Mouse (Mus musculus) lung, postnatal 0 days (tissue): ENCODE data around the gene Siva1. TPM values are rescaled to one million over a fixed set of nuclear protein-coding genes. Genes with fewer than 3 reads are reported as not detected.

ENCODE experiments used
- ATAC-seq: fragments of 200-750 bp; cut with Nextera tagmentation; 2 replicates; pipeline ENCODE4 v1.8.0; 2017; ENCODE audit warnings: moderate library complexity
- DNase-seq: peaks from one replicate; pipeline ENCODE4 v3.0.0-alpha.2; 2016; ENCODE audit warnings: low spot score
- H3K27ac ChIP-seq: fragments of 300-500 bp; sonication (generic); 2 replicates; pipeline ENCODE4 v1.5.1; 2014; ENCODE audit warnings: antibody characterized with exemption, mild to moderate bottlenecking, low read length, mixed read lengths
- H3K27me3 ChIP-seq: fragments of 300-500 bp; sonication (generic); replicated peaks from 2 replicates; pipeline ENCODE4 v1.6.1; 2014; ENCODE audit warnings: low read length, mixed read lengths; ENCODE audit not compliant: insufficient read depth
- H3K36me3 ChIP-seq: fragments of 300-500 bp; sonication (generic); 2 replicates; pipeline ENCODE4 v1.6.1; 2014; ENCODE audit warnings: low read length, mixed read lengths; ENCODE audit not compliant: insufficient read depth
- H3K4me1 ChIP-seq: fragments of 300-500 bp; sonication (generic); 2 replicates; pipeline ENCODE4 v1.6.1; 2014; ENCODE audit warnings: antibody characterized with exemption, low read depth, low read length, mixed read lengths; ENCODE audit not compliant: insufficient read depth
- H3K4me2 ChIP-seq: fragments of 300-500 bp; sonication (generic); replicated peaks from 2 replicates; pipeline ENCODE4 v1.6.1; 2014; ENCODE audit warnings: low read depth, mild to moderate bottlenecking, low read length, moderate library complexity, mixed read lengths
- H3K4me3 ChIP-seq: fragments of 300-500 bp; sonication (generic); 2 replicates; pipeline ENCODE4 v1.5.1; 2014; ENCODE audit warnings: low read depth, low read length
- H3K9ac ChIP-seq: fragments of 300-500 bp; sonication (generic); replicated peaks from 2 replicates; pipeline ENCODE4 v1.6.1; 2014; ENCODE audit warnings: low read depth, mild to moderate bottlenecking
- H3K9me3 ChIP-seq: fragments of 300-500 bp; sonication (generic); 2 replicates; pipeline ENCODE4 v1.6.1; 2016; ENCODE audit warnings: low read length, mixed read lengths
- CTCF ChIP-seq: IDR thresholded peaks from 2 replicates; pipeline ENCODE4 v1.5.1; 2016; ENCODE audit warnings: antibody characterized with exemption, mild to moderate bottlenecking
- EP300 ChIP-seq: IDR thresholded peaks from 2 replicates; pipeline ENCODE4 v1.6.1; 2016; ENCODE audit warnings: antibody characterized with exemption, mild to moderate bottlenecking, control low read depth
- WGBS: fragments of 180-500 bp; shearing (Covaris S2); extraction: QIAGEN DNeasy Blood & Tissue Kit; methylation state at CpG from one replicate; pipeline ENCODE4 v1.1.7; 2014; 5-methylcytosine and 5-hydroxymethylcytosine counted together
- polyA plus RNA-seq: library from polyadenylated mRNA; unstranded; fragments of >200 nt; fragmentation: Nextera tagmentation; extraction: Ambion mirVana; gene quantifications from 2 replicates; pipeline ENCODE4 v1.2.1, GENCODE M21; 2015

The Siva1 gene
- polyA plus RNA-seq = 130 and 152 TPM in 2 replicates

DNA sequence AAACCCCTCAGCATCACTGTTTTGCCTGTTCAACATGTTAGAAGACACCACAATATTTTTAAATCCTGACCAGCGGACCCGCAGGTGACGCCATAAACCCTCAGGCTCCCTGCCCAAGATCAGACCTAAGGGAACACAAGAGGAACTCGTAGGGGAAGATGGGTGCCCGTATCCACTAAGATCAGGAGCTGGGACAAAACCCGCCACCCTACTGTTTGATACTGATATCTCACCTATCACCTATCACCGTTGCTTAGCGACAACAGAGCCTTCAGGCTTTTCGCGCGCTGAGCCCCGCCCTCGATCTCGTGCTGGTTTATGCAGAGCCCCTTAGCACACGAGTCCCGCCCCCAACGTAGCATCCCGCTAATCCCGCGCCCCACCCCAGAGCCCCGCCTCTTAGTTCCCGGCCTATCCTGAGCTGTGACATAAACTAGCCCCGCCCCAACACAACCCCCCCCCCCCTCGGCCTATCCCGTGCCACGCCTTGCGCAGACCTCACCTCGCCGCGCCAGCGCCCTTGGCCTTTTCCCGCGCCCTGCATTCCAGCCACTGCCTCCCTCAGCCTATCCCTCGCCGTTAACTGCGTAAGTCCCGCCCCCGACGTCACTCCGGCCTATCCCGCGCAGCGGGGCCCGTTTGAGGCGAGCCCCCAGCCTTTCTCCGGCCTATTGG is at the start of gene Siva1:
Siva1 (plus strand) TSS at position 500 of the 675 bp plus-strand sequence.
- TF ChIP-seq CTCF = no peak
- TF ChIP-seq EP300 = no peak
- ATAC-seq = peak; percentile 97
- 2% methylated on average over 29 of the region's 46 CpGs for WGBS

DNA sequence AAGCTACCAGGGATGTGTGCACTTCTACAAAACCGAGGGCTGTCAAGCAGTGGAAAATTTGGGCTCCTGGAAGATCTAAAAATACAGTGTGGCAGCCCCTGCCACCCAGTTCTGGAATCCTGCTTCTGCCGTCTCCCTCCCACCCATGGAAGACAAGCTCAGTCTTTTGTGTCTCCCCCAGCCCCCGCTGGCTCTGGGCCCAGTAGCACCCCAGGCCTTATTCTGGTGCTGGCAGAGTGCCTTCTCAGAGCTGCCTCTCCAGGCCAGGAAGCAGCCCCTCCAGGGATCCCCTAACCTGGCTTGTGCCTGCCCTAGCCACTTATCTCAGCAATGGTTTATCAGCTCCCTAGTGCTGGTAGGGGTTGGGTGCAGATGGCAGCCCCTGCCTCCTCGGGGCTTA is 49.5 kb upstream of the Siva1 start:
- Histone ChIP-seq H3K9me3 (no peaks in the 10 kb centered on the region), H3K27me3 (no peaks in the 10 kb centered on the region), H3K4me3 (no peak overlapping the region), H3K4me1 (peaks cover 28% of the 10 kb centered on the region), H3K36me3 (no peaks in the 10 kb centered on the region), H3K9ac (no peak overlapping the region), H3K27ac (0 out of 2 replicates have a peak overlapping the region, but pooled peaks have one; percentile 47), H3K4me2 (no peak overlapping the region)
- DNase-seq (no peak), ATAC-seq (no peak)
- no peak for TF ChIP-seq EP300
- 20% methylated on average over 4 of the region's 4 CpGs for WGBS

More for the DNA sequence above, at the start of gene Siva1:
- Histone ChIP-seq H3K4me1 (no peaks in the 10 kb centered on the region; the same call in 1 of the 2 replicates), H3K9ac (peak within 1 kb of the TSS; percentile 76), H3K4me2 (peak within 1 kb of the TSS; percentile 97), H3K9me3 (no peaks in the 10 kb centered on the region), H3K4me3 (peak within 1 kb of the TSS; percentile 68), H3K27ac (peak within 1 kb of the TSS; percentile 86), H3K36me3 (0 out of 2 replicates have a peak, but pooled peaks cover 9% of the 10 kb centered on the region), H3K27me3 (no peaks in the 10 kb centered on the region)
- DNase-seq = peak; percentile 99

- Histone ChIP-seq H3K36me3 (no peaks in the 10 kb centered on the region), H3K4me1 (peaks cover 28% of the 10 kb centered on the region), H3K27ac (no peak overlapping the region), H3K27me3 (no peaks in the 10 kb centered on the region), H3K4me2 (no peak overlapping the region), H3K4me3 (no peak overlapping the region), H3K9ac (no peak overlapping the region), H3K9me3 (no peaks in the 10 kb centered on the region)
- ATAC-seq (no peak), DNase-seq (no peak)
- TF ChIP-seq EP300 (no peak), CTCF (no peak)
- WGBS = 75% methylated on average over 4 of the region's 4 CpGs
Measured at GRCm38 (mm10) chr12:112595626-112596025, 48.9 kb upstream of the Siva1 start.

- DNase-seq = no peak
- no peak for ATAC-seq
- peaks cover 28% of the 10 kb centered on the region for H3K4me1 ChIP-seq
- no peaks in the 10 kb centered on the region for H3K9me3 ChIP-seq
- 60% methylated on average over 9 of the region's 9 CpGs for WGBS
- no peak overlapping the region for H3K27ac ChIP-seq
- no peaks in the 10 kb centered on the region for H3K36me3 ChIP-seq
- no peak overlapping the region for H3K4me3 ChIP-seq
- TF ChIP-seq EP300 = no peak
- H3K4me2 ChIP-seq = no peak overlapping the region
- H3K9ac ChIP-seq = no peak overlapping the region
- no peaks in the 10 kb centered on the region for H3K27me3 ChIP-seq
Measured at GRCm38 (mm10) chr12:112596454-112596853, 48.0 kb upstream of the Siva1 start.

- Histone ChIP-seq H3K9ac (no peak overlapping the region), H3K27me3 (no peaks in the 10 kb centered on the region), H3K36me3 (no peaks in the 10 kb centered on the region), H3K4me3 (no peak overlapping the region), H3K27ac (no peak overlapping the region), H3K4me2 (no peak overlapping the region), H3K9me3 (no peaks in the 10 kb centered on the region), H3K4me1 (peaks cover 27% of the 10 kb centered on the region)
- 78% methylated on average over 14 of the region's 14 CpGs for WGBS
- TF ChIP-seq EP300 = no peak
- no peak for TF ChIP-seq CTCF
- ATAC-seq (no peak), DNase-seq (no peak)
Measured at GRCm38 (mm10) chr12:112596891-112597500, 47.5 kb upstream of the Siva1 start.

DNA sequence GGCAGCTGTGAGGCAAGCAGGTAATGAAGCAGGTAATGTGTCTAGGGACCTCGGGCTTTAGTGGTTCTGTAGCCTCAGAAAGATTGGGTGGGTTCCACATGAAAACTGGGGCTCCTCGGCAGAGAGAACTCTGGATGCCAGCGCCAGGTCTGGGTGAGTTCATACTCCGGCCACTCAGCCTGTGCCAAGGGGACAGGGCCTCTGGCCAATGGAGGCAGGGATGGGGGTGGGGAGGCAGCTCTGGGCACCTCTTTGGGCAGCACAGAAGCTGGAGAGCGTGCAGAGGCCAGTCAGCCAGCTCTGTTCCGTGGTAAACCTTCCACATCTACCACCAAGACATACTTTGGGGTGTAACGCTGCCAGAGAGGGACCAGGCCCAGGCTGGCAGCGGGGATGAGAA is 46.9 kb upstream of the Siva1 start:
- no peak overlapping the region for H3K4me3 ChIP-seq
- 85% methylated on average over 8 of the region's 8 CpGs for WGBS
- no peak for ATAC-seq
- no peak overlapping the region for H3K4me2 ChIP-seq
- TF ChIP-seq EP300 (no peak), CTCF (no peak)
- peaks cover 21% of the 10 kb centered on the region for H3K4me1 ChIP-seq
- H3K27ac ChIP-seq = no peak overlapping the region
- H3K9me3 ChIP-seq = no peaks in the 10 kb centered on the region
- H3K36me3 ChIP-seq = no peaks in the 10 kb centered on the region
- no peak overlapping the region for H3K9ac ChIP-seq
- H3K27me3 ChIP-seq = no peaks in the 10 kb centered on the region
- DNase-seq = no peak
